Mouse (Mus musculus) T-helper 2 cell (primary cell): ENCODE data around the gene Cbx4.

ENCODE experiments used
- in situ Hi-C: fragments of 300-600 bp; cut with MboI, MseI; formaldehyde crosslinking; loops from one replicate; pipeline ENCODE4 v1.15.1; 2025; ENCODE audit warnings: high pct_unique_total_duplicates

Gene Cbx4

DNA sequence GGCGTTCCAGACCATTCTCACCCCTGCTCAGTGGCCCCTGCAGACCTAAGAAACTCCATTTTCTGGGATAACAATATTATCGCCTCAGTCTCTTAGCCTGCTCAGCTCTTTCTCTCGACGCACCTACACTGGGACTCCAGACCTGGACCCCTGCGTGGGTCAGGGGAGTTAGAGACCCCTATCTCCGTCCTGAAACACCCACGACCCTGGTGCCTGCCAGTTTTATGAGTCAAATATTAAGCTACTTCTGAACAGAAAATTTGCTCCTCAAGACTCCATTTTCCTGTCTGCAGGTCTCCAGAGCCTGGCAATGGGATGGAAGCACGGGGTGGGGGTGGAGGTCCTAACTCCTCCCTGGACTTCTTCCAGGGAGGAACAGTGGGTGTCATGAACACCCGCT lies 28.7 kb downstream of the Cbx4 start:
- in situ Hi-C loops = no loop called here

GRCm38 (mm10) chr11:119056301-119057211 lies 29.5 kb downstream of the Cbx4 start:
- in situ Hi-C loops = no loop called here

DNA sequence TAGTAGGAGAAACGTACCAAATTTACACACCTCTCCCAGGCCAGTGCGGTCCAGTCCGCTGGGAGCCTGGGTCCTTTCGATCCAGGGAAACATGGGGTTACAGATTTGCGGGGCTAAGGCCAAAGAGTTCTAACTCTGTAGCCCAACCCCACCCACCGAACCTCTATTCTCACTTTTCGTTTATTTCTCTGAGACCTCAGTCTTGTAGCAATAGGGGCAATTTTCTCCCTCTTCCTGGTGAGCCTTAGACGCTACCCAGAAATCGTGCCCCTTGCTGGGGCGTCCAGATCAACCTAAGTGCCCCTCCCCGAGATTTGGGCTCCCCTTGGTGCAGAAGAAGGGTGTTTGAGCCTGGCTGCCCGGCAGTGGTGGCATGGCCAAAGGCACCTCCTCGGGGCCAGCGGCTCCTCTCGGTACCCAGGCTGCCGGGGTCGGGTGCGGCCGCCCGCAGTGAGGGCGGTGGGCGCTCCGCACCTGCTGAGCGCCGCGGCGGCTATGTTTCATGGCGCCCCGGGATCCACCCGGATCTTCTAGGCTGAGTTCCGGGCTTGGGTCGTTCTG lies 30.4 kb downstream of the Cbx4 start:
- in situ Hi-C loops = no loop called here

DNA sequence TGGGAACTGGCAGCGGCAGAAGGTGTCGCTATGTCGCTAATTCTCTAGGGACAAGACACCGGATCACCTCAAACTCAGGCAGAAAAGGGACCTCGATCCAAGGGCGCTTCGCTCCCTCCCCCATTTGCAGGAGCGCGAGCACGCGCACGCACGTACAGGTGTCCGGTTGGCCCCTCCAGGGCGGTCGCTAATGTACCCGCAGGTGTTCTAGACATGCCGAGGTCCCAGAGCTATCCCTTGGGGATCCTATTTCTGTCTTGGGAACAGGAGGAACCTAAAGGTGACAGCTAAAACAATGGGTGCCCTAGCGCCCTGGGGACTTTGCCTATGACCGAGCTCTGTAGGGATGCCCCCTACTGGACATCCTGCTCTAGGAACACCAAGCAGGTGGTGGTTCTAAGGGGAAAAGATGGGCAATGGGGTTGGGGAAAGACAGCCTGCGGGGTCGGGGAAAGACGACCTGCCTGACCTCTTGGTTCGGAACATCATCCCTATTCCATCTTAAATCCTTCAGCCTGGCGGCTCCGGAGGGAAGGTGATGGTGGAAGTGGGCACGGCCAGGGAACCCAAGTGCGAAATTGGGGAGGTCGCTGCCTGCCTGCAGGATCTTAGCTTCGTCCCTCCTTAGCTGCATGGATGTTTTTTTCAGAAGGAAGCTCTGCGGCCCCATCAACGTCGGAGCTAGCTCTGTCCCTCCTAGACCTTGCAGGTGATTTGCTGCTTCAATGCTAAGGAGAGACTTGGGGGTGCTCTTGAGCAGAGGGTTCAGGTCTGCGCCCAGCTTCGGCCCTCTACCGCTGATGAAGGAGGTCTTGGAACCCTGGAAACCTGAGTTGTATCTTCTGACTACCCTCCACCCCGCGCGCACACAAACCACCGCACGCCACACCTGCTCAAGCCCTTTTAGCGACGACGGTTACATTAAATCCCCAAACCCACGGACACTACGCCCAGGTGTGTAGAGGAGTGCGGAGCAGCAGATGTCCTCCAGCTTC lies 31.4 kb downstream of the Cbx4 start:
- in situ Hi-C loops = loop anchor here (5.0 kb wide), 1 partner anchor 33 kb away; the partner anchor contains the start of gene Cbx4

DNA sequence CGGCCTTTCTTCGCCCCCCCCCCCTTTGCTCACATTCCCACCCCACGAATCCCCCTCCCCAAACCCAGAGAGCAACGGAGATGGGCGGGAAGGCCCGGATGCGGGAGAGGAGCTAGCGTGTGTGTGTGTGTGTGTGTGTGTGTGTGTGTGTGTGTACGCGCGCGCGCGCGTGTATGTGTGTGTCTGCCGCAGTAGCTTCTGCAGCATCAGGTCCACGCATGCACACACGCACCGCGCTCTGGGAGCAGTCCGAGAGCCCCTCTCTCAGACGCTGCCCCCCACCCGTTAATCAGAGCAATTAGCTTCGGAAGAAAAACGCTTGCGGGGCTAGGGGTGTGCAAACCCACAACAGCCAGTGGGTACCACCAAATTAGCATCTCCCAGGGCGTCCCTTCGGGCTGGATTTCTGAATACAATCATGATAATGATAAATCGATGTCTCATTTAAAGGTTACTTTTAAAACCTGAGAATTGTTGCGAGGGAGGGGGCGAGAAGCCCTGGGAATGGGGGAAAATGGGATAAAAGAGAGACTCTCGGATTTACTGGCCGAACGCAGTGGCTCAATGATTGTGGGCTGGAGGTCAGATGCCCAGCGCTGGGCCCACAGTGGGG lies 32.2 kb downstream of the Cbx4 start:
- in situ Hi-C loops = loop anchor here (5.0 kb wide), 1 partner anchor 33 kb away; the partner anchor contains the start of gene Cbx4

GRCm38 (mm10) chr11:119053257-119053670 lies 32.8 kb downstream of the Cbx4 start:
- in situ Hi-C loops = loop anchor here (5.0 kb wide), 1 partner anchor 34 kb away; the partner anchor contains the start of gene Cbx4

- in situ Hi-C loops = loop anchor here (5.0 kb wide), 1 partner anchor 35 kb away; the partner anchor contains the start of gene Cbx4
These were observed 33.3 kb downstream of the Cbx4 start for GRCm38 (mm10) chr11:119052661-119053256.

DNA sequence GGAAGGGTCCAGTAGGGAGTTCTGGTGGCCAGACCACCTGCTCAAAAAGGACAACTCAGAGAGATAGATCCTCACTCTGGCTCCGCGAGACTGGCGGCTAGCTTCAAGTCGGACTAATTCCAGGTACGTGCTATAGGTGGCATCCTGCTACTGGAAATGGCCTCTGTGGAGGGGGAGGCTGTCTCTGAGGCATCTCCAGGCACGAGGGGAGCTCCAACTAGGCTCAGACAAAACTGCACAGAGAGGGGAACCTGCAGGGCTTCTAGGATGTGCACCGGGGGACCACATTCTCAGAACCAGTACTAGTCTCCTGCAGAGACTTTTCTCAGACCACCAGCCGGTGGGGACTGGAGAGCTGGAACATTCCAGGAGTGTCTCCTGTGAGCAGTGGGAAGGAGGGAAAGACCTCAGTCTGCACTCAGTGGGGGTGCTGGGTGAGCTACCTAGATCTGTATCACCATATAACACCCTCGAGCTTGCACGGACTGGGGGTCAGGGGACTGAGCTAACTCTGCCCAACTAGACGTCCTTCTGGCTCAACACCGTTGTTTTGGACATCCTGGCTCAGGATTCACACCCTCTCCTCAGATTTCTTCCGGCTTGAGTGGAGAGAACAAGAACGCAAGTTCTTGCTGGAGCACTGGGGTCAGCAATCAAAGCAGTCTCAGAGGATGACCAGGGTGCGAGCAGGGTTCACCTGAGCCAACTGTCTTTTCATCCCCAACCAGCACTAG lies 33.9 kb downstream of the Cbx4 start:
- in situ Hi-C loops = loop anchor here (5.0 kb wide), 1 partner anchor 35 kb away; the partner anchor contains the start of gene Cbx4

DNA sequence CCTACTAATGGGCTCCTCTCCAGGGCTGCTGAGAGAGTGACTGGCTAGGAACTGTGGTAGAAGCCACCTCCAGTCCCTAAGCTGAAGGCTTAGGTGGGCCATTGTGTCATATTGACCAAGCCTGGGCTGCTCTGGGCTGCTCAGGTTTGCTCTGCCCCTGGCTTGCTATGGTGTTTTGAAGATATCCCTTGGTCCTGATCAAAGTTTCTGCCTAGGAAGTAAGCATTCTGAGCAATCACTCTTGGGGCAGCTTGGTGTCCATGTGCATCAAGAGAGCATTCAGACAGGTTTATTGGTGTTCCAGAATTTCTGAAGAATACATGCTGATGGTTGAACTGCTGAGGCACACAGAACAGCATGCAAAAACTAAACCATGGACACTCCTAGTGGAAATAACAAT lies 34.6 kb downstream of the Cbx4 start:
- in situ Hi-C loops = loop anchor here (5.0 kb wide), 1 partner anchor 36 kb away; the partner anchor contains the start of gene Cbx4

GRCm38 (mm10) chr11:119050361-119050760 lies 35.7 kb downstream of the Cbx4 start:
- in situ Hi-C loops = loop anchor here (5.0 kb wide), 1 partner anchor 37 kb away; the partner anchor contains the start of gene Cbx4

- in situ Hi-C loops = no loop called here
These were observed 37.9 kb downstream of the Cbx4 start for GRCm38 (mm10) chr11:119048133-119048510.

DNA sequence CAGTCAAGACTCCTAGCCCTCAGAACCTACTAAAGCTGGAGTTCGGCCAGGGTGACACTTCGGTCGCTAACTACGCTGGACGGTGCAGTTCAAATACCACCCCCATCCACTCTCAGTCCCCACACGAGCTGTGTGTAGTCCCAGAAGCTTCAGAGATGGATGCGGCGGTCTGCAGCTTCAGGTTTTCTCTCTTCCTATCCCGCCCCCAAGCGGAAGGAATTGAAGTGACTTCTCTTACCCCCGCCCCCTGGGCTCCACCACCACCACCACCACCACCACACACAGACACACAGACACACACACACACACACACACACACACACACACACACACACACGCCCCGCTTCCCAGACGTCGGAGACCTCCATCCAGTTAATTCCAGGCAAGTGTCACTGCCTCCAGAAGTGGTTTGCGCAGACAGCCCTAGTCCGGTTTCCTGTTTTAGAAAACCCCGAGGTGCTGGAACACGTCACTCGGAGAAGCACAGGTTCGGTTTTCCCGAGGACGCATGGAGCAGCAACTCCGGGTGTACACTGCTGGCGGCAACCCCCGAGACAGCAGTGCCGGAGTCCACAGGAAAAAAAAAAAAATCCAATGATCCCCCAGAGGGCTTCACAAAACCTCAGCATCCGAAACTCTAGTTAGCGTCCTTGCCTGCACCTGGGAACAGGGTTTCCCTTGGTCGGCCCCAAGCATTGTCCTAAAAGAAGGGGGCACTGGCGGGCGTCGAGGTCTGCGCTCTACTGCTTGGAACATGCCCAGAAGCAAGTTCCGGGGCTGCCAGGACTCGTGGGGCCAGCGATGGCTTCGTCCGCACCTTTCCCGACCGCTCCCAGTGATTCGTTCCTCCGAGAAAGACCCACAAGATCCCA lies 38.5 kb downstream of the Cbx4 start:
- in situ Hi-C loops = no loop called here

GRCm38 (mm10) chr11:119046601-119047245 lies 39.3 kb downstream of the Cbx4 start:
- in situ Hi-C loops = no loop called here

DNA sequence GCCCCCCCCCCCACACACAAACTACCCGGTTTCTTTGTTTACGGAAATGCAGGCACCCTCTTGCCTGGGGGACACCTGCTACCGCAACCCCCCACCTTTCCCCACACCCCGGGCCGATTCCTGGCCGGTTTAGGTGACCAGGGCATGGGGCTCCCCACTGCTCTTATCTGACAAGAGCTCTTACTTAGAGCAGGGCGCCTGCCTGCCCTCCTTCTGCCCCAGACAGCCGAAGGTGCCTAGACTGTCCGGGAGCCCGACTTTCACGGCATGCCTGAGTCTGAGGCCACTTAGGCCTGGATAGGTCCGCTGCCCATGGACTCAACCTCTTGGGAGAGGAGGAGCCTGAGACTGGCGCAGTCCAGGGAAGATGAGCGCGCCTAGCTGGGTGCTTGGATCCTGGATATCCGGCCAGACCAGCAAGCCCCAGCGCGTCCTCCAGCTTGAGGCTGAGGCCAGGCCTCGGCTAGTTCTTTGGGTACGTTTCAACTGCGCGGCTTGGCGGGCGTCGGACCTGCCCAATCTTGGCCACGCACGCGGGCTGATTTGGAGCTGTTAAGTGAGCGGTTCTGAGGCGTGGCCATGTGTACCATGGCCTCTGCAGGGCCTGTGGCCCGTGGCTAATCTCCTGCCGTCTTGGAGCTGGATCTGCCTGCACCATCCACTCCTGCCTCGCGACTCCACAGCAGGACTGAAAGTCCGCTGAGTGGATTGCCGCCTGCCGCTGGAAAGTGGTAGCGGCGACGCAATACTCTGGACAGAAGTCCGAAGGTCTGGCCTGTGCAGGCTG lies 41.3 kb downstream of the Cbx4 start:
- in situ Hi-C loops = no loop called here

DNA sequence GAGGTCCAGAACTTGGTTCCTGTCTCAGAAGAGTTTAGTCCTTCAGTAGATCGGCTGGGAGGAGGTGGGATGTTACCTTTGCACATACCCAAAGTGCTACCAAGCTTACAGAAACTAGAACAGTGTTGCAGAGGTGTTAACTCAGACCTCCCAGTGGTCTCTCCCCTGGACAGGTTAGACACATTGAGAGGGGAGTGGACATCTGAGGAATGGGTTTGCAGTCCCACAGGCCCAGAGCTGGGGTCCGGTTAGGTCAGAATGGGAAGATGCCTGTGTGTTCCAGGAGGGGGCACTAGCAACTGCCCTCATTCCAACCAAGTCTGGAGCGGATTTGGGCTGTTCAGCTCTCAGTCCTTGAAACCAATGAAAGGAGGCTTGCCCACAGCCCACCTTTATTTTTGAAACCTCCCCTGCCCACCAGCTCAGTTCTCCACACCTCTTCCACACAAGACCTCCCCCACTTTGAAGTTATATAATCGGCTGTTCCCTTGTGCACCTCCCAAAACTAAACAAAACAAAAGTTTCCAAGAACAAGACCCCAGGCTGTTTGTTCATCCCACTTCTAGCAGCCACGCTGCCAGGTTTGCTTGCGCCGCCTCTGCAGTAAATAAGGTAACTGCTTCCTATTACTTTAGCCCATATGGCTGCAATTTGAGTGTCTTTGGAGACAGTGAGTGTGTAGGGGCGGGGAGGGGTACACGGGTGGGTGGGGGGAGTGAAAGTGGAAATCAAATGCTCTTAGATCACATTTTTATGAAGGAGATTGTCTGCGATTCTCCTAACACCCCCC lies 42.1 kb downstream of the Cbx4 start:
- in situ Hi-C loops = no loop called here

GRCm38 (mm10) chr11:119043273-119043540 lies 42.8 kb downstream of the Cbx4 start:
- in situ Hi-C loops = no loop called here
